Mouse (Mus musculus): ENCODE measurements around the gene Vmn1r197.
"Not testable (repeated sequence)": the region's sequence is repeated elsewhere in the genome, so short reads cannot be mapped to it uniquely, and the experiment has no call there.

Gene Vmn1r197

GRCm38 (mm10) chr13:22324289-22324688 is at the start of gene Vmn1r197:
Gene Vmn1r197 (plus strand): TSS chr13:22324589.
- DNase-seq (ENCODE audit: low read depth, low spot score): no peak

- DNase-seq (ENCODE audit: low read depth, low spot score): no peak
Observed at GRCm38 (mm10) chr13:22284578-22284977, 39.8 kb upstream of the Vmn1r197 start.

GRCm38 (mm10) chr13:22289620-22290019 is 34.8 kb upstream of the Vmn1r197 start, which contains the start of gene Vmn1r196:
Gene Vmn1r196 (plus strand): TSS chr13:22289920.
- no peak for DNase-seq (ENCODE audit: low read depth, low spot score)

GRCm38 (mm10) chr13:22308075-22308474 is 16.3 kb upstream of the Vmn1r197 start:
- not testable (repeated sequence) for DNase-seq (ENCODE audit: low read depth, low spot score)

- no peak for DNase-seq (ENCODE audit: low read depth, low spot score)
Observed at GRCm38 (mm10) chr13:22315361-22315760, 9.0 kb upstream of the Vmn1r197 start.

GRCm38 (mm10) chr13:22317366-22317765 is 7.0 kb upstream of the Vmn1r197 start:
- DNase-seq (ENCODE audit: low read depth, low spot score): no peak

- DNase-seq (ENCODE audit: low read depth, low spot score): no peak
Observed at GRCm38 (mm10) chr13:22320091-22320490, 4.3 kb upstream of the Vmn1r197 start.

GRCm38 (mm10) chr13:22333269-22333668 is 8.9 kb downstream of the Vmn1r197 start:
- no peak for DNase-seq (ENCODE audit: low read depth, low spot score)

- no peak for DNase-seq (ENCODE audit: low read depth, low spot score)
Observed at GRCm38 (mm10) chr13:22335565-22335964, 11.2 kb downstream of the Vmn1r197 start.

GRCm38 (mm10) chr13:22350064-22350463 is 25.7 kb downstream of the Vmn1r197 start, which contains the start of gene Vmn1r198:
Gene Vmn1r198 (plus strand): TSS chr13:22350364.
- DNase-seq (ENCODE audit: low read depth, low spot score): no peak

GRCm38 (mm10) chr13:22350813-22351212 is 26.4 kb downstream of the Vmn1r197 start:
- no peak for DNase-seq (ENCODE audit: low read depth, low spot score)

- DNase-seq (ENCODE audit: low read depth, low spot score): no peak
Observed at GRCm38 (mm10) chr13:22379518-22379917, 55.1 kb downstream of the Vmn1r197 start, which contains the start of gene Vmn1r199. Gene Vmn1r199 (plus strand): TSS chr13:22379818.

- not testable (repeated sequence) for DNase-seq (ENCODE audit: low read depth, low spot score)
Observed at GRCm38 (mm10) chr13:22381128-22381527, 56.7 kb downstream of the Vmn1r197 start.

Data from A20 (cell line).